Mouse (Mus musculus) neural tube, embryonic 11.5 days (tissue): ENCODE data around the gene Lipn. TPM values are rescaled to one million over a fixed set of nuclear protein-coding genes. Genes with fewer than 3 reads are reported as not detected.

Experiments
- ATAC-seq: fragments of 200-750 bp; cut with Nextera tagmentation; 2 replicates; pipeline ENCODE4 v1.8.0; 2017; ENCODE audit warnings: moderate number of reproducible peaks, mild to moderate bottlenecking, moderate TSS enrichment, moderate library complexity; ENCODE audit not compliant: insufficient read depth, low FRiP score, low TSS enrichment
- DNase-seq: peaks from one replicate; pipeline ENCODE4 v3.0.0-alpha.2; 2015; ENCODE audit warnings: low spot score
- H3K27ac ChIP-seq: fragments of 300-500 bp; sonication (generic); 2 replicates; pipeline ENCODE4 v1.5.1; 2014; ENCODE audit warnings: low read depth, mild to moderate bottlenecking, low read length
- H3K27me3 ChIP-seq: fragments of 300-500 bp; sonication (generic); 2 replicates; pipeline ENCODE4 v1.6.1; 2014; ENCODE audit warnings: mild to moderate bottlenecking, low read length, mixed read lengths; ENCODE audit not compliant: control insufficient read depth, insufficient read depth
- H3K36me3 ChIP-seq: fragments of 300-500 bp; sonication (generic); 2 replicates; pipeline ENCODE4 v1.6.1; 2014; ENCODE audit warnings: mild to moderate bottlenecking, low read length, moderate library complexity, mixed read lengths; ENCODE audit not compliant: control insufficient read depth, insufficient read depth
- H3K4me1 ChIP-seq: fragments of 300-500 bp; sonication (generic); 2 replicates; pipeline ENCODE4 v1.6.1; 2014; ENCODE audit warnings: low read length, mixed read lengths; ENCODE audit not compliant: control insufficient read depth, insufficient read depth
- H3K4me2 ChIP-seq: fragments of 300-500 bp; sonication (generic); 2 replicates; pipeline ENCODE4 v1.6.1; 2014; ENCODE audit warnings: low read depth, mild to moderate bottlenecking, moderate library complexity
- H3K4me3 ChIP-seq: fragments of 300-500 bp; sonication (generic); 2 replicates; pipeline ENCODE4 v1.5.1; 2014; ENCODE audit warnings: low read depth, low read length
- H3K9ac ChIP-seq: fragments of 300-500 bp; sonication (generic); 2 replicates; pipeline ENCODE4 v1.6.1; 2014; ENCODE audit warnings: mild to moderate bottlenecking, low read length
- H3K9me3 ChIP-seq: fragments of 300-500 bp; sonication (generic); 2 replicates; pipeline ENCODE4 v1.6.1; 2016; ENCODE audit warnings: low read length; ENCODE audit not compliant: control insufficient read depth
- WGBS: fragments of 180-500 bp; shearing (Covaris S2); extraction: QIAGEN DNeasy Blood & Tissue Kit; methylation state at CpG from one replicate; pipeline ENCODE4 v1.1.7; 2014; 5-methylcytosine and 5-hydroxymethylcytosine counted together
- polyA plus RNA-seq: library from polyadenylated mRNA; unstranded; fragments of >200 nt; fragmentation: Nextera tagmentation; extraction: Ambion mirVana; gene quantifications from 2 replicates; pipeline ENCODE4 v1.2.1, GENCODE M21; 2014

The Lipn gene
- not detected in 2 replicates for polyA plus RNA-seq

GRCm38 (mm10) chr19:34066779-34067472 lies at the start of gene Lipn:
Lipn (plus strand) TSS chr19:34067358.
- Histone ChIP-seq H3K4me2 (no peak within 1 kb of the TSS), H3K4me1 (no peaks in the 10 kb centered on the region), H3K4me3 (no peak within 1 kb of the TSS), H3K9me3 (no peaks in the 10 kb centered on the region), H3K9ac (no peak within 1 kb of the TSS), H3K27ac (no peak within 1 kb of the TSS), H3K27me3 (no peaks in the 10 kb centered on the region), H3K36me3 (no peaks in the 10 kb centered on the region)
- ATAC-seq (no peak), DNase-seq (no peak)
- WGBS: 93% methylated on average over 9 of the region's 9 CpGs

GRCm38 (mm10) chr19:34021440-34022172 lies 45.6 kb upstream of the Lipn start:
- no peak overlapping the region for H3K9ac ChIP-seq

GRCm38 (mm10) chr19:34022759-34023158 lies 44.4 kb upstream of the Lipn start:
- Histone ChIP-seq H3K4me3 (no peak overlapping the region), H3K27ac (no peak overlapping the region), H3K27me3 (no peaks in the 10 kb centered on the region), H3K4me1 (no peaks in the 10 kb centered on the region), H3K4me2 (no peak overlapping the region), H3K9me3 (no peaks in the 10 kb centered on the region), H3K36me3 (no peaks in the 10 kb centered on the region), H3K9ac (no peak overlapping the region)
- WGBS: 51% methylated on average over 3 of the region's 3 CpGs
- ATAC-seq: no peak
- DNase-seq: no peak

More at GRCm38 (mm10) chr19:34021440-34022172, 45.6 kb upstream of the Lipn start:
- Histone ChIP-seq H3K4me2 (no peak overlapping the region), H3K27me3 (no peaks in the 10 kb centered on the region), H3K9me3 (no peaks in the 10 kb centered on the region), H3K27ac (no peak overlapping the region), H3K4me3 (no peak overlapping the region), H3K4me1 (no peaks in the 10 kb centered on the region), H3K36me3 (no peaks in the 10 kb centered on the region)
- ATAC-seq (no peak), DNase-seq (no peak)
- WGBS: 90% methylated on average over 11 of the region's 11 CpGs

GRCm38 (mm10) chr19:34039731-34040130 lies 27.4 kb upstream of the Lipn start:
- no peak overlapping the region for H3K4me3 ChIP-seq
- H3K4me1 ChIP-seq: no peaks in the 10 kb centered on the region
- DNase-seq (no peak), ATAC-seq (no peak)
- WGBS: 95% methylated on average over 1 of the region's 1 CpGs
- no peak overlapping the region for H3K27ac ChIP-seq
- no peak overlapping the region for H3K9ac ChIP-seq
- H3K4me2 ChIP-seq: no peak overlapping the region
- H3K27me3 ChIP-seq: no peaks in the 10 kb centered on the region
- H3K9me3 ChIP-seq: no peaks in the 10 kb centered on the region
- no peaks in the 10 kb centered on the region for H3K36me3 ChIP-seq

- DNase-seq (peak; percentile 12), ATAC-seq (peak; percentile 75; the same call in 1 of the 2 replicates)
- 65% methylated on average over 6 of the region's 6 CpGs for WGBS
- no peak overlapping the region for H3K4me3 ChIP-seq
- no peaks in the 10 kb centered on the region for H3K9me3 ChIP-seq
- no peaks in the 10 kb centered on the region for H3K36me3 ChIP-seq
- no peaks in the 10 kb centered on the region for H3K4me1 ChIP-seq
- H3K27me3 ChIP-seq: no peaks in the 10 kb centered on the region
- H3K27ac ChIP-seq: no peak overlapping the region
- no peak overlapping the region for H3K9ac ChIP-seq
- H3K4me2 ChIP-seq: no peak overlapping the region
Observed at GRCm38 (mm10) chr19:34043008-34043407, 24.1 kb upstream of the Lipn start.

GRCm38 (mm10) chr19:34049371-34050039 lies 17.7 kb upstream of the Lipn start:
- Histone ChIP-seq H3K4me2 (no peak overlapping the region), H3K9ac (no peak overlapping the region), H3K27me3 (no peaks in the 10 kb centered on the region), H3K4me1 (no peaks in the 10 kb centered on the region), H3K4me3 (no peak overlapping the region), H3K27ac (no peak overlapping the region), H3K9me3 (no peaks in the 10 kb centered on the region), H3K36me3 (no peaks in the 10 kb centered on the region)
- no peak; the same call in 1 of the 2 replicates for ATAC-seq
- no peak for DNase-seq
- WGBS: 93% methylated on average over 3 of the region's 3 CpGs

- Histone ChIP-seq H3K4me3 (no peak overlapping the region), H3K9me3 (no peaks in the 10 kb centered on the region)
- 88% methylated on average over 3 of the region's 3 CpGs for WGBS
Observed at GRCm38 (mm10) chr19:34051502-34051901, 15.7 kb upstream of the Lipn start.

GRCm38 (mm10) chr19:34063547-34063946 lies 3.6 kb upstream of the Lipn start:
- WGBS: 75% methylated on average over 1 of the region's 1 CpGs
- Histone ChIP-seq H3K9ac (no peak overlapping the region), H3K27ac (no peak overlapping the region), H3K4me1 (no peaks in the 10 kb centered on the region), H3K9me3 (no peaks in the 10 kb centered on the region), H3K4me3 (no peak overlapping the region), H3K36me3 (no peaks in the 10 kb centered on the region), H3K27me3 (no peaks in the 10 kb centered on the region), H3K4me2 (no peak overlapping the region)
- ATAC-seq (no peak), DNase-seq (no peak)

More at GRCm38 (mm10) chr19:34051502-34051901, 15.7 kb upstream of the Lipn start:
- H3K9ac ChIP-seq: no peak overlapping the region
- no peaks in the 10 kb centered on the region for H3K36me3 ChIP-seq
- no peak for ATAC-seq
- H3K4me2 ChIP-seq: no peak overlapping the region
- H3K4me1 ChIP-seq: no peaks in the 10 kb centered on the region
- no peak overlapping the region for H3K27ac ChIP-seq
- no peak for DNase-seq
- H3K27me3 ChIP-seq: no peaks in the 10 kb centered on the region
